Comparison of ENCODE assay signal across 12 mouse cellular contexts in genomic region chr5:123370049-123370448, GRCm38 (mm10).
"Had no signal": no experiment of that assay in that cellular context is flagged by ENCODE, and none has a peak within 500 bp of the region (broad histone marks: within the 10 kb centered on the region; RNA-seq: fewer than 3 reads in every experiment).

No protein-coding gene starts in this region.

- H3K27ac ChIP-seq: hindbrain, postnatal 0 days; limb, embryonic 10.5 days; liver, embryonic 15.5 days; midbrain, embryonic 13.5 days; stomach, embryonic 15.5 days had no signal

- H3K9ac ChIP-seq: liver, embryonic 15.5 days; midbrain, embryonic 13.5 days; stomach, embryonic 15.5 days had no signal

- H3K4me3 ChIP-seq: limb, embryonic 10.5 days; liver, embryonic 15.5 days; midbrain, embryonic 13.5 days; stomach, embryonic 15.5 days had no signal

- H3K4me1 ChIP-seq: limb, embryonic 10.5 days; liver, embryonic 15.5 days; midbrain, embryonic 13.5 days; stomach, embryonic 15.5 days had no signal

- DNase-seq: lung, adult 2 months; lung, postnatal 36 days; right cerebral cortex, postnatal 14 days; thymus, adult 2 months; thymus, postnatal 25 days had no signal

- H3K27me3 ChIP-seq: liver, embryonic 15.5 days; midbrain, embryonic 13.5 days; stomach, embryonic 15.5 days had no signal

- ATAC-seq: hindbrain, postnatal 0 days; lung, postnatal 0 days; midbrain, embryonic 13.5 days had no signal

- H3K9me3 ChIP-seq: limb, embryonic 10.5 days; liver, embryonic 15.5 days; midbrain, embryonic 13.5 days; stomach, embryonic 15.5 days had no signal

- H3K4me2 ChIP-seq: liver, embryonic 11.5 days; liver, embryonic 15.5 days; midbrain, embryonic 13.5 days; stomach, embryonic 15.5 days had no signal
